Mouse (Mus musculus): ENCODE measurements around the gene Pde4c. TPM values are rescaled to one million over a fixed set of nuclear protein-coding genes. Genes with fewer than 3 reads are reported as not detected.

The Pde4c gene
- polyA plus RNA-seq, 1 experiment from 2014 or later, result 0.21 TPM

DNA sequence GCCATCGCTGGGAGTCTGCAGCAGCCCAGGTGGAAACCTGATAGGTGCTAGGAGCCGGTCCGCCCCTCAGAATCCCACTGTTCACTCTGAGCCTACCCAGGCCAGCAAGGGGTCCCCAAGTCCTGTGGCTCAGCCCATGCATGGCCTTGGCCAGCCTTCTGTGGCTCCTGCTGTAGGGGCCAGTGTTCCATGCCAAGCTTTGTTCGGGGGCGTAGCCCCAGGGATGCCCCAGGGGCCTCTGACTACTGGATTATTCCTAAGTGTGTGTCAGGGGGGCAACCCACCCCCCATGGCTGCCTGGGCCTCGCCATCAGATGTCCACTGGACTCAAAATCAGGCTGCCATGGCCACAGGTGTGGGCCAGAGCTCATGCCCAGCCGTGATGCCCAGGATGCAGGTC, 9.5 kb upstream of the Pde4c start:
- no peak for ATAC-seq (ENCODE audit: low FRiP score, low read depth)

DNA sequence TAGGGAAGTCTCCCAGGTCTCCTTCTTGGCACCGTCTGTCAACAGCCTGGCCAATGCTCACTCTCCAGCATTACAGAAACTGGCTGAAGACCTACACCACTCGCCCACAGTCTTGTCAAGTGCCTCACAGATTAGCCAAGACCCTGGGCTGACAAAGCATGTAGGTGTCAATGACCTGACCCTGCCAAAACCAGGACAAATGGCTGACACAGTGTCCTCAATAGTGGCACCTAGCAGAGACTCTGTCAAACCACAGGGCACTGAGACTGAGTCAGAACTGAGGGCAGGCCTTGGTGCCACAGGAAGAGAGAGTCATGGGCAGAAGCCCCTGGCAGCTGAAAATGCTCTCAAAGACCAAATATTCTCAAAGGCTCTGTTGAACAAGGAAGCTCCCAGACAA, 8.4 kb upstream of the Pde4c start:
- no peak overlapping the region for H3K4me3 ChIP-seq
- H3K4me1 ChIP-seq (replicated peaks), result no peaks in the 10 kb centered on the region
- no peak overlapping the region for H3K27ac ChIP-seq (replicated peaks)
- H3K4me2 ChIP-seq, result no peak overlapping the region
- no peaks in the 10 kb centered on the region for H3K27me3 ChIP-seq
- no peaks in the 10 kb centered on the region for H3K9me3 ChIP-seq
- no peak overlapping the region for H3K9ac ChIP-seq
- no peaks in the 10 kb centered on the region for H3K36me3 ChIP-seq
- WGBS, result 62% methylated on average over 2 of the region's 2 CpGs
- no peak for ATAC-seq (ENCODE audit: low FRiP score, low read depth)

More for the DNA sequence above, 9.5 kb upstream of the Pde4c start:
- WGBS, result 75% methylated on average over 7 of the region's 7 CpGs
- Histone ChIP-seq H3K4me1 (replicated peaks) (no peaks in the 10 kb centered on the region), H3K9me3 (no peaks in the 10 kb centered on the region), H3K27ac (replicated peaks) (no peak overlapping the region), H3K9ac (no peak overlapping the region), H3K27me3 (no peaks in the 10 kb centered on the region), H3K36me3 (no peaks in the 10 kb centered on the region), H3K4me3 (no peak overlapping the region), H3K4me2 (no peak overlapping the region)

DNA sequence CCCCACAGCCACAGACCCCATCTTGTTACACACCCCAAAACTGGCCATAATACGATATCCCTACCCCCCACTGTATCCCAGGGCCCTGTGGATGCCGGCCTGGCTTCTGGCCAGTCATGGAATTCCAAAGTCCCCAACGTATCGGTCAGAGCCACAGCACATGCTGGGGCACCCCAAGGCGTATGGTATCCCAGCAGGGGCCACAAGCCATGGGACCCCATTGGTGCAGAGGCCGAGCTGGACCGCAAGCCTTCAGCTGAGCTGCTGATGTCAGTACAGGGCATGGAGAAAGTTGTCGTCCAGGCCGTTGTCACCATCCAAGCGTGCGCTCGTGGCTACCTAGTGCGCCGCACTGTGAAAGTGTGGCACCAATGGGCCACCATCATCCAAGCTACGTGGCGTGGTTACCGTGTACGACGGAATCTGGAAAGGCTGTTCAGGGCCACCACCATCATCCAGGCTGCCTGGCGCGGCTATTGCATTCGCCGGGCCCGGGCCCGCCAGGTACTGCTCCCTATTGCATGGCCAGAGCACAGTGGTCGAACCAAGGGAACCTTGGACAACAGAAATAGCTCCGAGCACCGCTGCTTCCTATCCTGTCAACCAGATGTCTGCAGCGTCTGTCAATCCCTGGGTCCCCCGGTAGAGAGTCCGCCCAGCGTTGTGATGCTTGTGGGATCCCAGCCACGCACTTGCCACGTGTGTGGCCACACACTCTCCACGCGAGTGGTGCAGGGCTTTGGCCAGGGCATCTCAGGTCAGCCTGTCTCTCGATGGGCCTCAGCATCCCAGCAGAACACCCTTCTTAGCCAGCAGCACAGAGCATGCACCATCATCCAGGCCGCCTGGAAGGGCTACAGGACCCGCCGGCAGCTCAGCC, 6.8 kb upstream of the Pde4c start:
- no peak for ATAC-seq (ENCODE audit: low FRiP score, low read depth)
- Histone ChIP-seq H3K9me3 (no peaks in the 10 kb centered on the region), H3K27ac (replicated peaks) (no peak overlapping the region), H3K4me1 (replicated peaks) (no peaks in the 10 kb centered on the region), H3K4me2 (no peak overlapping the region), H3K36me3 (no peaks in the 10 kb centered on the region), H3K4me3 (no peak overlapping the region), H3K9ac (no peak overlapping the region), H3K27me3 (no peaks in the 10 kb centered on the region)
- WGBS, result 87% methylated on average over 40 of the region's 40 CpGs

DNA sequence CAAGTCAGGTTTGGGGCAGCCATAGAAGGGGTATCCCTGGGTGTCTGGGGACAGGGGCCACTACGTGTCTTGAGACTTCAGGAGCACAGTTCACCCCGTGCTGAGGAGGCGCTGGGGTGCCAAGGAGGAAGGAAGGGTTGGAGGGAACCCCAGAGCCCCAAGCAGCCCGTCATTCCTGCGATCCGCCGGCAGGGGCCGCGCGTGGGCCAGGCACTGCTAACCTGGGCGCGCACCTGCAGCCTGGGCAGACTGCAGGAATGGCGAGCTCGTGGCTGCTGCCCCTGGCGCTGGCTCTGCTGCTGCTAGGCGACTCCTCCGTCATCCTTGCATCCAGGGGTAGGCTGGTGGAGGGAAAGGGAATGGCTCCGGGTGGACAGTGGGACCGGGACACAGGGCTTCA, 5.2 kb upstream of the Pde4c start, which contains the start of gene Gm3336:
Gm3336 (plus strand) TSS at position 247 of the 400 bp plus-strand sequence.
- Histone ChIP-seq H3K9me3 (no peaks in the 10 kb centered on the region), H3K4me2 (no peak within 1 kb of the TSS), H3K4me3 (no peak within 1 kb of the TSS), H3K4me1 (replicated peaks) (no peaks in the 10 kb centered on the region), H3K9ac (no peak within 1 kb of the TSS), H3K36me3 (no peaks in the 10 kb centered on the region), H3K27me3 (no peaks in the 10 kb centered on the region), H3K27ac (replicated peaks) (no peak within 1 kb of the TSS)
- ATAC-seq (ENCODE audit: low FRiP score, low read depth), result no peak
- WGBS, result 1% methylated on average over 18 of the region's 19 CpGs

DNA sequence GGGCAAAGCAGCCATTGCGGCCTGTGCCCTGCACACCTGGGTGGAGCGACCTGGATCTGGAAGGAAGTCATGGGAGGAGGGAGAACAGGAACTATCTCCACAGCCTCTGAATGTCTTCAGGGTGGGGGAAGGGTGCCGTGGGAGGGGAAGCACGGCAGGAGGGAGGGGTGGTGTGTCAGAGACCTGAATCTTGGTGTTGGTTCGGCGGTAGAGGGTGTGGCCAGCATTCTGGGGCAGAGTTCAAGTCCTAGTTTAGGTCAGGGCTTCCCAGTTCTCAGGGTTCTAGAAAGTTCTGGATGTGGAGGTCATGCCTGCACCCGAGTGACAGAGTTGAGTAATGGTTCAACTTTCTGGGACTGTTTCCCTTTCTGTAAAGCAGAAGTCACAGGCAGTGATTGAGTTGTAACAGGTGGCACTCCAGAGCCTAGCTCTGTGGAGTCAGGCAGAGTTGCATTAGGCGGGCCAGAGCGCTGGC, 3.7 kb upstream of the Pde4c start:
- Histone ChIP-seq H3K9ac (no peak overlapping the region), H3K36me3 (no peaks in the 10 kb centered on the region), H3K4me1 (replicated peaks) (no peaks in the 10 kb centered on the region), H3K27ac (replicated peaks) (no peak overlapping the region), H3K4me3 (no peak overlapping the region), H3K4me2 (no peak overlapping the region), H3K9me3 (no peaks in the 10 kb centered on the region), H3K27me3 (no peaks in the 10 kb centered on the region)
- WGBS, result 69% methylated on average over 9 of the region's 9 CpGs
- no peak for ATAC-seq (ENCODE audit: low FRiP score, low read depth)

DNA sequence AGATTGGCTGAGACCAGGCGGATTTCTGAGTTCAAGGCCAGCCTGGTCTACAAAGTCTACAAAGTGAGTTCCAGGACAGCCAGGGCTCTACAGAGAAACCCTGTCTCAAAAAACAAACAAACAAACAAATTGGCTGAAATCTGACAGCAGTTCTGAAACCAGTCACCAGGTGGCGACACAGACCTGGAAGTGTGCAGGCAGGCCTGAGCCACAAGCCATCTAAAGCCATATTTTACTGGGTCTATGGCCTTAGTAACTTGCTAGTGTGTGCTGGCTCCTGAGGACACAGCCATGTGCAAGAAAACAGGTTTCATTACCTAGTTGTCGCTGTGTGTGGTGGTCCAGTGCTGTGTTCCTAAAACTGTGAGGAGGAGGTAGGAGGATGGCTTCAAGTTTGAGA, 2.8 kb upstream of the Pde4c start:
- no peak overlapping the region for H3K4me2 ChIP-seq
- H3K36me3 ChIP-seq, result no peaks in the 10 kb centered on the region
- WGBS, result 7% methylated on average over 3 of the region's 3 CpGs
- peak; percentile 74 for ATAC-seq (ENCODE audit: low FRiP score, low read depth)
- no peaks in the 10 kb centered on the region for H3K4me1 ChIP-seq (replicated peaks)
- no peaks in the 10 kb centered on the region for H3K9me3 ChIP-seq
- H3K27ac ChIP-seq (replicated peaks), result no peak overlapping the region
- H3K4me3 ChIP-seq, result no peak overlapping the region
- H3K9ac ChIP-seq, result no peak overlapping the region
- H3K27me3 ChIP-seq, result no peaks in the 10 kb centered on the region

DNA sequence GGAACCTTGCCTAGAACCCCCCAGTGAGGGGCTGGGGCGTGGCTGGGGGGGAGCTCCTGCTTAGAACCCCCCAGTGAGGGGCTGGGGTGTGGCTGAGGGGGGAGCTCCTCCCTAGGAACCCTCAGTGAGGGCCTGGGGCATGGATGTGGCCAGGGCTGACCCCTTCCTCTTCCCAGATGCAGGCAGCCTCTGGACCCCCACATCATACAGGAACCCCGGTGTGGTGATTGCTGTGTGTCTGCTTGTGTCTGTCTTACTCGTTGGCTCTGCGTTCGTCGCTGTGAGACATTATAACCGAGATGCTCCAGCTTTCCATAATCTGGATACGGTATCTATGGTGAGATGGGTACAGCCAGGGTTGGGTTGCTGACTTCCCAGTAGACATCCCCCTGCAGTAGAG, 1.9 kb upstream of the Pde4c start:
- no peak overlapping the region for H3K9ac ChIP-seq
- no peak for ATAC-seq (ENCODE audit: low FRiP score, low read depth)
- no peaks in the 10 kb centered on the region for H3K9me3 ChIP-seq

DNA sequence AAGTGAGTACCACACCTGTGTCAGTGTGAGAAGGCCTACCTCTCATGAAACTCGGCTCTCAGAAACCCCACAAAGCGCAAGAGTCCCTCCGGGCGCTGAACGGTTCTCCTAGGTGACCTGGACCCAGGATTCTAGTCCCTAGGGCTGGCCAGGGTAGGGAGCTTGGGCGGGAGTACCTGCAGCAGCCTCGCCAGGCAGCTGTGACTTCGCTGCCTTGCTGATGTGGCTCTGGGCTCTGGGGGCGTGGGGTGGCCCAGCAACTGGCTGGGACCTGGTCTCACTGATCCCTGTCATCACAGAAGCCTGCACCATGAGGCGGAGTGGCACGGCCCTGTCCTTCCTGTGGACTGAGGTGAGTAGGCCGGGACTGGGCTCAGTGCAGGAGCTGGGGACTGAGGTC, 696 bp downstream of the Pde4c start:
- Histone ChIP-seq H3K4me2 (no peak overlapping the region), H3K36me3 (no peaks in the 10 kb centered on the region), H3K9ac (no peak overlapping the region), H3K4me1 (replicated peaks) (no peaks in the 10 kb centered on the region), H3K9me3 (no peaks in the 10 kb centered on the region), H3K27ac (replicated peaks) (no peak overlapping the region), H3K4me3 (no peak overlapping the region), H3K27me3 (peaks cover 16% of the 10 kb centered on the region)
- no peak for ATAC-seq (ENCODE audit: low FRiP score, low read depth)
- WGBS, result 82% methylated on average over 12 of the region's 12 CpGs

More for the DNA sequence above, 1.9 kb upstream of the Pde4c start:
- Histone ChIP-seq H3K4me1 (replicated peaks) (no peaks in the 10 kb centered on the region), H3K36me3 (no peaks in the 10 kb centered on the region), H3K4me3 (no peak overlapping the region), H3K27me3 (no peaks in the 10 kb centered on the region), H3K27ac (replicated peaks) (no peak overlapping the region), H3K4me2 (no peak overlapping the region)
- WGBS, result 91% methylated on average over 8 of the region's 8 CpGs

DNA sequence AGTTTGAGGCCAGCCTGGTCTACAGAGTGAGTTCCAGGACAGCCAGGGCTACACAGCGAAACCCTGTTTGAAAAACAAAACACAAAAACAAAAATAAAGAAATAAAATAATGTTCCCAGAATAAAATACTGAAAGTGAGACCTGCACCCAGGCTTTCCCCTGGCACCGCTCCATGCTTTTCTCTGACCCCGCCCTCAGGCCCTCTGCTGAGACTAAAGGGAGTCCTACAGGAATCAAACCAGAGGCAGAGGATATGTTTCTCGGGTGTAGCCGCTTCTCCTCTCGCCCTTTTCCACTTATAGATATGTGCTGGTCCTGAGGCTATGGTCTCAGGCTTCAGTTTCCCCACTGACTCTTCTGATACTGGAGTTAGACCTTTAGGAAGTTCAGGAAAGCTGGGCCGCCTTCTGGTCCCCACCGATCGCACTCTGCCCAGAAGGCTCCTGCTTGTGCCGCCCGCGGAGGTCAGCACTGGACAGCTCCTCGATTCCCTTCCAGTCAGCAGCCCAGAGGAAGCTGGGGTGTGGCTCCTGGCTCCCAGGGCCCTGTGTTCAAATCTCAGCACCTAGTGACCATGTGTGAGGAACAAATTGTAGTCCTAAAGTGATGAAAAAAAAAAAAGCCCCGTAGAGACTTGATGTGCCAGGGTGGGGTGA, 2.4 kb downstream of the Pde4c start:
- 0 out of 2 replicates have a peak, but pooled peaks cover 3% of the 10 kb centered on the region for H3K4me1 ChIP-seq (replicated peaks)
- 31% methylated on average over 14 of the region's 14 CpGs for WGBS
- no peak overlapping the region for H3K27ac ChIP-seq (replicated peaks)
- ATAC-seq (ENCODE audit: low FRiP score, low read depth), result no peak
- peaks cover 32% of the 10 kb centered on the region for H3K27me3 ChIP-seq
- no peak overlapping the region for H3K4me3 ChIP-seq
- no peaks in the 10 kb centered on the region for H3K9me3 ChIP-seq
- H3K4me2 ChIP-seq, result no peak overlapping the region
- H3K9ac ChIP-seq, result no peak overlapping the region
- H3K36me3 ChIP-seq, result no peaks in the 10 kb centered on the region

DNA sequence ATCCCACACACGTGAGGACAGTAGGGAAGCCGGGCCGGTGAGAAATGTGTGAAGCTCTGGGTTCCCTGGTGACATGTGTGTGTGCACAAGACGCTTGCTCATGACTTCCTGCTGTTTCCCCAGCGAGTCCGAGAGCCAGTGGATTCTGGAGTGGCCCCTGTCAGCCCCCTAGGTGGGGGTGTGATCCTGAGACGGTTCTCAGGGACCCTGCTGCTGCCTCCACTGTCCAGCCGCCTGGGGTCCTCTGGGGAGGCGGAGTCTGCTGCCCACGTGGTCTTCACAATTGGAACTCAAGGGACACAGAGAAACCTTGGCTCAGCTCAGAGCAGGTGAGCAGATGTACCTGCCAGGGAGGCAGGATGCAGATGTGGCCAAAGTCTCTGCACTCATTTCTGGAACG, 3.2 kb downstream of the Pde4c start:
- Histone ChIP-seq H3K9ac (no peak overlapping the region), H3K4me3 (no peak overlapping the region), H3K4me1 (replicated peaks) (0 out of 2 replicates have a peak, but pooled peaks cover 3% of the 10 kb centered on the region), H3K27me3 (peaks cover 35% of the 10 kb centered on the region), H3K4me2 (no peak overlapping the region), H3K27ac (replicated peaks) (no peak overlapping the region), H3K9me3 (no peaks in the 10 kb centered on the region), H3K36me3 (no peaks in the 10 kb centered on the region)
- ATAC-seq (ENCODE audit: low FRiP score, low read depth), result no peak
- 42% methylated on average over 11 of the region's 11 CpGs for WGBS

DNA sequence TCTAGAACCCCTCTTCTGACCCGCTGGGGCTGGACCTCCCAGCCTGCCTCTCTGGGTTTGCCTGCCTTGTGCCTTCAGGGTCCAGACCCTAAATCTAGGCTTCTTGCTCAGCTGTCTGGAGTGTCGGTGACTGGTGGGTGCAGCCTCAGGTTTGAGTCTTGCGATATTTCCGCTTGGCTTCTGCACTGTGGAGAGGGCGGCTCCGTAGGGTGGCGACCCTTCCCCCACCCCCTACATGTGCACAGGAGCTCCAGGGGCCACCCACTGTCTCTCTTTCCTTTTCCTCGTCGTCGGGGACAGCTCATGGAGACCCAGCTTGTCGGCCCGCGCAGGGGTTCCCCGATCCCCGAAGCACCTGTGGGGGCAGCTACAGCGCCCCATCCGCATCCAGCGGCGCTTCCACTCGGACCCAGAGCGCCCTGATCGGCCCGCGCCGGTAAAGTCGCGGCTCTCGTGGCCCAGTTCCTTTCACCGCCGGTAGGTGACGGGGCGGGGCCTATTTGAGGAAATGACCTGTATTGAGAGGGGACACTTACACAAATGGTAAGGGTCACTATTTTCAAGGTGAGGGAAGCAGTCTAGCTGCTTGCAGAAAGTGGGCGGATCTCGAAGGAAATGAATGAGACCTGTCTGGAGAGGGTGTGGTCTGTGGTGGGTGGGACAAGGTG, 6.4 kb downstream of the Pde4c start:
- Histone ChIP-seq H3K27me3 (peaks cover 35% of the 10 kb centered on the region), H3K4me2 (peak overlapping the region; percentile 49), H3K36me3 (no peaks in the 10 kb centered on the region), H3K9me3 (no peaks in the 10 kb centered on the region), H3K27ac (replicated peaks) (no peak overlapping the region), H3K4me3 (peak overlapping the region; percentile 24; the same call in 1 of the 2 replicates), H3K4me1 (replicated peaks) (0 out of 2 replicates have a peak, but pooled peaks cover 3% of the 10 kb centered on the region), H3K9ac (no peak overlapping the region)
- ATAC-seq (ENCODE audit: low FRiP score, low read depth), result no peak
- 5% methylated on average over 34 of the region's 34 CpGs for WGBS

DNA sequence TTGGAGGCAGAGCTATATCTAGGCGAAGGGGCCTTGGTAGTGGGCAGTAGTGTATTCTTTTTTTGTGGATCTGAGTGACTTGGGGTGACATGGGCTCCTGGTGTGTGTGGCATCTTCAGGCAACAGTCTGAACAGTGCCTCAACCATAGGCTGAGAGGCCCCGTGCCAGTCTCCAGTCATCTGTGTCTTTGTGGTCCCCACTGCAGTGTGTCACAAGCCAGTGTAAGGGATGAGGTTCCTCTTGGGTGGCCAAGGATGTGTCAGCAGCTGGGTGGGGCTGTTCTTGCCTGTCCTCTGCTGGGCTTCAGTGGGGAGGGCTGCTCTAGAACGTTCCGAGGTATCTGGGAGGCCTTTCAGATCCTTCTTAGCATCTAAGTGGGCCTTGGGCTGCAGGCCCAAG, 7.4 kb downstream of the Pde4c start:
- no peaks in the 10 kb centered on the region for H3K9me3 ChIP-seq
- 88% methylated on average over 4 of the region's 4 CpGs for WGBS
- ATAC-seq (ENCODE audit: low FRiP score, low read depth), result 0 out of 2 replicates have a peak, but pooled peaks have one; percentile 3

More for the DNA sequence above, 7.4 kb downstream of the Pde4c start:
- Histone ChIP-seq H3K4me2 (no peak overlapping the region), H3K9ac (no peak overlapping the region), H3K4me1 (replicated peaks) (0 out of 2 replicates have a peak, but pooled peaks cover 3% of the 10 kb centered on the region), H3K27ac (replicated peaks) (no peak overlapping the region), H3K27me3 (peaks cover 35% of the 10 kb centered on the region), H3K36me3 (no peaks in the 10 kb centered on the region), H3K4me3 (no peak overlapping the region)
